Mouse (Mus musculus): ENCODE data around the gene Gm42791. TPM values are rescaled to one million over a fixed set of nuclear protein-coding genes. Genes with fewer than 3 reads are reported as not detected.

Gm42791 gene
- polyA plus RNA-seq, 2 experiments = not detected

DNA sequence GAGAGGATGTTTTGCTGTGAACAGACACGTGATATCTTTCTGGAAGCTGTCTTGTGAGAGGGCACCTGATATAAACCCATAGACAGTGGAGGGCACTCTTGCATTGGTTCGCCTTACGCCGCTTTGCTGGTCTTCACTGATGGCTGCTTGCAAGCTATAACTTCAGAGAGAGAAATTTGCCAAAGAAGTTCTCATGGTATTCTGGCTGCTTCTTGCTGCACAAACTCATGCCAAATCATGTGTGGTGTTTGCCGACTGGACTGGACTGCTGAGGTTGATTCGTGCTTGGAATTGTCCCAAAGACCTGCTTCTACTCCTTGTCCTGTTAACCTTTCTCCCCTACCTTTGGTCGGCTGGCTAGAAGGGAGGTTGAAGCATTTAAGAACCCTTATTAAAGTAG is 95.6 kb downstream of the Gm42791 start:
- ATAC-seq (ENCODE audit: insufficient read depth) = no peak

DNA sequence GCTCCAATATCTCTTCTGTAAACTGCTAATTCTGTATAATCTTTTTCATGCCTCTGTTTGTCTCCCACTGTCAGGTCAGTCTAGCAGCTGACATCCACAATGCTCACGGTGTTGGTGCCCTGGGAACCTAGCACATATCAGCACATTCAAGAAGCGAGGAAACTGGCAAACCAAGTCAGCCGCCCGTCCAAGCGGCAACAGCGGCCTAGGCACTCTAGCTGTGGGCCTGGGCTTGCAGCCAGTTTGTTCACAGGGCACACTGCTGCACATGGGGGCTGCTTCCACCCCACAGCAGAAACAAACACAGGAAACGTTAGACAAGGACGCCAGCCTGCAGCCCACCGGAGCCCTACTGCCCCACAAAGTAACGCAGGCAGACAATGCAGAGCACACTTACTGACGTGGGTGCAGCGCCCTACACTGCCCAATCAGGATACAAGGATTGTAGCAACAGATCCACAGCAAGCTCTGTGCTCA is 97.0 kb downstream of the Gm42791 start:
- DNase-seq (ENCODE audit: low read depth in 3 of 3, low spot score in 3 of 3) (peak in 1 of 3 experiments; percentile 34), ATAC-seq (ENCODE audit: insufficient read depth) (peak; percentile 44)
- TF ChIP-seq CTCF (IDR thresholded peaks at IDR 0.05; ENCODE audit: low read depth) (no peak), EP300 (IDR thresholded peaks at IDR 0.05; ENCODE audit: low read depth) (no peak)
- peaks cover 36 to 42% of the 10 kb centered on the region in 2 experiments for H3K4me1 ChIP-seq (replicated peaks; ENCODE audit: control insufficient read depth in 2 of 2, insufficient read depth in 2 of 2, low read length in 1 of 2)
- 19% methylated on average over 12 of the region's 12 CpGs for WGBS (ENCODE audit: insufficient replicate concordance)
- no peaks in the 10 kb centered on the region for H3K27me3 ChIP-seq (ENCODE audit: control insufficient read depth, insufficient read depth, low read length)
- H3K4me3 ChIP-seq (ENCODE audit: insufficient read depth in 1 of 2, low read depth in 2 of 2, low read length in 2 of 2) = no peak overlapping the region
- H3K9ac ChIP-seq (replicated peaks) = peak overlapping the region; percentile 63
- H3K4me2 ChIP-seq (ENCODE audit: low read depth) = peak overlapping the region; percentile 65
- peaks cover 12% of the 10 kb centered on the region for H3K36me3 ChIP-seq (replicated peaks; ENCODE audit: control insufficient read depth, insufficient read depth, low read depth)
- no peaks in the 10 kb centered on the region for H3K9me3 ChIP-seq (ENCODE audit: control insufficient read depth, low read length)
- peak overlapping the region; percentile 93 for H3K27ac ChIP-seq

More for the DNA sequence above, 95.6 kb downstream of the Gm42791 start:
- no peak overlapping the region for H3K4me3 ChIP-seq (ENCODE audit: insufficient read depth in 1 of 2, low read depth in 2 of 2, low read length in 2 of 2)
- no peak overlapping the region for H3K4me2 ChIP-seq (ENCODE audit: low read depth)
- TF ChIP-seq CTCF (IDR thresholded peaks at IDR 0.05; ENCODE audit: low read depth) = no peak
- no peak for TF ChIP-seq EP300 (IDR thresholded peaks at IDR 0.05; ENCODE audit: low read depth)
- DNase-seq (ENCODE audit: low read depth in 3 of 3, low spot score in 3 of 3) = no peak
- H3K9me3 ChIP-seq (ENCODE audit: control insufficient read depth, low read length) = no peaks in the 10 kb centered on the region
- no peak overlapping the region for H3K27ac ChIP-seq
- no peak overlapping the region for H3K9ac ChIP-seq (replicated peaks)
- H3K36me3 ChIP-seq (replicated peaks; ENCODE audit: control insufficient read depth, insufficient read depth, low read depth) = peaks cover 5% of the 10 kb centered on the region
- H3K4me1 ChIP-seq (replicated peaks; ENCODE audit: control insufficient read depth in 2 of 2, insufficient read depth in 2 of 2, low read length in 1 of 2) = peaks cover 36 to 49% of the 10 kb centered on the region in 2 experiments
- WGBS (ENCODE audit: insufficient replicate concordance) = 92% methylated on average over 7 of the region's 7 CpGs
- H3K27me3 ChIP-seq (ENCODE audit: control insufficient read depth, insufficient read depth, low read length) = no peaks in the 10 kb centered on the region

DNA sequence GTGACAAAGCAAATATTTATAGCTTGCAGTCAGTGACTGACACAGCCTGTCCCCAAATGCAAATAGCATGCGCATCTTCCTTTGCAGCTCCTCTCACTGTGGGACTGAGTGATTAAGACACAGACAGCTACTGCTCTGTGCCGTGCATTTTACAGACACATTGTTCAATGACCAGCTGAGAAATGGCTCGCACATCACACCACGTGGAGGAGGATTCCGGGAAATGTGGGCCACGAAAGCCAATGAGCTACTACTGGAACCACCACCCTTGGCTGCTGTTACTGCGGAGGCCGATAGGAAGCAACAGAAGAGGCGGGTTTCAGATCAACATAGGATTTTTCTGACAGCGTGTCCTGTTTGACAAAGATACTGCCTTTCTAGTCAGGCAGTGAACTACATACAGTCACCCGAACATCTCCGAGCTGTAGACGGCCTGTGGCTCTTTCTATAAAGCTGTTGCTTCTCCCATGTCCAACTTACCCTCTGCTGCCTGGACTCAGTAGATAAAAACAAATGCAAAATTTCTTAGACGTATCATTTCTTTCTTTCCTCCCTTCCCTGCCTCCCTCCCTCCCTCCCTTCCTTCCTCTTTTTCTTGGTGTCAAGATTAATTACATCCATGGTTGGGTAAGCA is 97.8 kb downstream of the Gm42791 start:
- H3K27me3 ChIP-seq (ENCODE audit: control insufficient read depth, insufficient read depth, low read length) = no peaks in the 10 kb centered on the region
- peak; percentile 81 to 89 (median 83) for DNase-seq (ENCODE audit: low read depth in 3 of 3, low spot score in 3 of 3)
- ATAC-seq (ENCODE audit: insufficient read depth) = peak; percentile 92
- H3K27ac ChIP-seq = peak overlapping the region; percentile 93
- peak overlapping the region; percentile 18 to 19; a peak in 3 of 4 replicates for H3K4me3 ChIP-seq (ENCODE audit: insufficient read depth in 1 of 2, low read depth in 2 of 2, low read length in 2 of 2)
- H3K36me3 ChIP-seq (replicated peaks; ENCODE audit: control insufficient read depth, insufficient read depth, low read depth) = peaks cover 17% of the 10 kb centered on the region
- peak overlapping the region; percentile 65 for H3K4me2 ChIP-seq (ENCODE audit: low read depth)
- peak overlapping the region; percentile 63 for H3K9ac ChIP-seq (replicated peaks)
- H3K9me3 ChIP-seq (ENCODE audit: control insufficient read depth, low read length) = no peaks in the 10 kb centered on the region
- peak; percentile 88 for TF ChIP-seq EP300 (IDR thresholded peaks at IDR 0.05; ENCODE audit: low read depth)
- TF ChIP-seq CTCF (IDR thresholded peaks at IDR 0.05; ENCODE audit: low read depth) = peak; percentile 33
- peaks cover 36 to 42% of the 10 kb centered on the region in 2 experiments for H3K4me1 ChIP-seq (replicated peaks; ENCODE audit: control insufficient read depth in 2 of 2, insufficient read depth in 2 of 2, low read length in 1 of 2)
- WGBS (ENCODE audit: insufficient replicate concordance) = 8% methylated on average over 14 of the region's 14 CpGs

DNA sequence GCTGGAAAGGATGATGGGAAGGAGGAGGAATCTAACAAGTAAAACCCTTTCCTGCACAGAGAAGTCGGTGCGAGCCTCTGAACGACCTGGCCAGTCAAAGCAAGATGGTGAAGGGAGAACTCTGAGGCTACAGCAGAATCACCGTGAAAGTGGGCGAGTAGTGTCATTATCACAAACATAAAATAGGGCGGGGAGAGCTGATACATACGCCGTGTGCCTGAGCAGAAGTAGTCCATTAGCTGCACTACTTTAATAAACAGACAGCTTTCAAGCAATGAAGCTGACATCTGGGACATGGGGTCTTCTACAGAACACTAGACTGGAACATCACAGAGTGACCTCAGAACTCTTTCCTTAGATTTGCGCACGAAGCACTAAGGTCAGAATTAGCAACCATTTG is 98.4 kb downstream of the Gm42791 start:
- peak overlapping the region; percentile 63 for H3K9ac ChIP-seq (replicated peaks)
- peak overlapping the region; percentile 65 for H3K4me2 ChIP-seq (ENCODE audit: low read depth)
- no peak for TF ChIP-seq CTCF (IDR thresholded peaks at IDR 0.05; ENCODE audit: low read depth)
- no peak for TF ChIP-seq EP300 (IDR thresholded peaks at IDR 0.05; ENCODE audit: low read depth)
- DNase-seq (ENCODE audit: low read depth in 3 of 3, low spot score in 3 of 3) = peak in 2 of 3 experiments; percentile 20 to 39
- peak; percentile 40; the same call in 1 of the 2 replicates for ATAC-seq (ENCODE audit: insufficient read depth)
- no peaks in the 10 kb centered on the region for H3K9me3 ChIP-seq (ENCODE audit: control insufficient read depth, low read length)
- H3K4me1 ChIP-seq (replicated peaks; ENCODE audit: control insufficient read depth in 2 of 2, insufficient read depth in 2 of 2, low read length in 1 of 2) = peaks cover 36 to 42% of the 10 kb centered on the region in 2 experiments
- 0 out of 4 replicates have a peak overlapping the region, but pooled peaks of 1 of the 2 experiments have one; percentile 18 for H3K4me3 ChIP-seq (ENCODE audit: insufficient read depth in 1 of 2, low read depth in 2 of 2, low read length in 2 of 2)
- peaks cover 18% of the 10 kb centered on the region for H3K36me3 ChIP-seq (replicated peaks; ENCODE audit: control insufficient read depth, insufficient read depth, low read depth)
- H3K27me3 ChIP-seq (ENCODE audit: control insufficient read depth, insufficient read depth, low read length) = no peaks in the 10 kb centered on the region
- peak overlapping the region; percentile 93 for H3K27ac ChIP-seq
- 36% methylated on average over 10 of the region's 10 CpGs for WGBS (ENCODE audit: insufficient replicate concordance)

DNA sequence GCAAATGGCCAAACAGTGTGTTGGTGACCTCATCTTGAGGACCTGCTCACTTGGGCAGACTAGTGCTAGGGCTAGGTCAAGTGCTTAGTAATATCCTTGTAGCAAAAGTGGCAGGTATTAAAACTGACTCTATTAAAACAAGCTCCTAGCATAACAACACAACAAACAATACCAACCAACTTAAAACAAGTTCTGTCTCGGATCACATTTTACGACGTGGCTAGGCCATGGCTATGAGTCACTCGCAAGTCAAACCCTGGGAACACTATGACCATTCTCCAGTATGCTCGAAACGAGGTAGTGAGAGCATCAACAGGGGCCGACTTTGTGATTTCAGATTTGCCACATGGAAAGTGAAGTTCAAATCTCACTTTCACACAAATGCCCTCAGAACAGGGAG is 99.1 kb downstream of the Gm42791 start:
- no peaks in the 10 kb centered on the region for H3K27me3 ChIP-seq (ENCODE audit: control insufficient read depth, insufficient read depth, low read length)
- WGBS (ENCODE audit: insufficient replicate concordance) = 86% methylated on average over 7 of the region's 7 CpGs
- H3K9ac ChIP-seq (replicated peaks) = no peak overlapping the region; the same call in 1 of the 2 replicates
- H3K36me3 ChIP-seq (replicated peaks; ENCODE audit: control insufficient read depth, insufficient read depth, low read depth) = peaks cover 18% of the 10 kb centered on the region
- DNase-seq (ENCODE audit: low read depth in 3 of 3, low spot score in 3 of 3) = no peak
- H3K9me3 ChIP-seq (ENCODE audit: control insufficient read depth, low read length) = no peaks in the 10 kb centered on the region
- H3K4me3 ChIP-seq (ENCODE audit: insufficient read depth in 1 of 2, low read depth in 2 of 2, low read length in 2 of 2) = no peak overlapping the region
- no peak for ATAC-seq (ENCODE audit: insufficient read depth)
- no peak for TF ChIP-seq CTCF (IDR thresholded peaks at IDR 0.05; ENCODE audit: low read depth)
- no peak for TF ChIP-seq EP300 (IDR thresholded peaks at IDR 0.05; ENCODE audit: low read depth)
- no peak overlapping the region; the same call in 1 of the 2 replicates for H3K4me2 ChIP-seq (ENCODE audit: low read depth)
- H3K4me1 ChIP-seq (replicated peaks; ENCODE audit: control insufficient read depth in 2 of 2, insufficient read depth in 2 of 2, low read length in 1 of 2) = peaks cover 36 to 42% of the 10 kb centered on the region in 2 experiments
- H3K27ac ChIP-seq = peak overlapping the region; percentile 93
